Comparison of ENCODE assay signal across 8 mouse cellular contexts in genomic region chr16:21294677-21295411, GRCm38 (mm10).
A peak's percentile ranks its signal among the peaks of the same experiment; 100 is the strongest.
DNase-seq lines count a peak whose midpoint lies in the region; ATAC-seq and TF ChIP-seq lines count a peak whose summit lies in the region.

No protein-coding gene starts in this region.

- H3K4me3 ChIP-seq in forebrain, embryonic 13.5 days = no peak overlapping the region
- H3K4me3 ChIP-seq in forebrain, postnatal 0 days (ENCODE audit: low read depth, low read length) = no peak overlapping the region
- no peak overlapping the region for H3K4me3 ChIP-seq in heart, embryonic 15.5 days
- no peak overlapping the region for H3K4me3 ChIP-seq in limb, embryonic 15.5 days

- WGBS in forebrain, embryonic 13.5 days = 38% methylated on average over 9 of the region's 9 CpGs
- whole genome bisulfite sequencing in forebrain, postnatal 0 days = 34% methylated on average over 9 of the region's 9 CpGs
- WGBS in heart, embryonic 15.5 days = 18% methylated on average over 9 of the region's 9 CpGs
- WGBS in limb, embryonic 15.5 days = 29% methylated on average over 9 of the region's 9 CpGs

- H3K36me3 ChIP-seq in forebrain, embryonic 13.5 days (ENCODE audit: poor library complexity, severe bottlenecking) = no peaks in the 10 kb centered on the region
- H3K36me3 ChIP-seq in forebrain, postnatal 0 days (ENCODE audit: insufficient read depth) = no peaks in the 10 kb centered on the region
- H3K36me3 ChIP-seq in heart, embryonic 15.5 days = no peaks in the 10 kb centered on the region
- H3K36me3 ChIP-seq in limb, embryonic 15.5 days = no peaks in the 10 kb centered on the region

- no peak for DNase-seq in forebrain, postnatal 0 days
- DNase-seq in embryo, embryonic 11 days = peak; percentile 62
- DNase-seq in urinary bladder, postnatal 25 days (ENCODE audit: low spot score) = peak; percentile 36
- no peak for DNase-seq in layer of hippocampus, adult 9-10 months (ENCODE audit: low spot score)
- DNase-seq in layer of hippocampus, adult 11-12 months (ENCODE audit: low spot score) = no peak

- TF ChIP-seq CTCF in forebrain, postnatal 0 days (IDR thresholded peaks at IDR 0.05; ENCODE audit: low read depth) = no peak

- H3K9me3 ChIP-seq in forebrain, embryonic 13.5 days (replicated peaks) = no peaks in the 10 kb centered on the region
- H3K9me3 ChIP-seq in forebrain, postnatal 0 days (ENCODE audit: low read length) = no peaks in the 10 kb centered on the region
- H3K9me3 ChIP-seq in heart, embryonic 15.5 days (replicated peaks) = no peaks in the 10 kb centered on the region
- H3K9me3 ChIP-seq in limb, embryonic 15.5 days = no peaks in the 10 kb centered on the region

- no peak overlapping the region for H3K27ac ChIP-seq in forebrain, embryonic 13.5 days
- H3K27ac ChIP-seq in forebrain, postnatal 0 days (ENCODE audit: low read depth, low read length) = no peak overlapping the region
- H3K27ac ChIP-seq in heart, embryonic 15.5 days = peak overlapping the region; percentile 68
- H3K27ac ChIP-seq in limb, embryonic 15.5 days = peak overlapping the region; percentile 70

- no peak overlapping the region for H3K4me2 ChIP-seq in forebrain, embryonic 13.5 days
- H3K4me2 ChIP-seq in forebrain, postnatal 0 days (ENCODE audit: low read depth) = no peak overlapping the region
- H3K4me2 ChIP-seq in heart, embryonic 15.5 days = peak overlapping the region; percentile 36
- H3K4me2 ChIP-seq in limb, embryonic 15.5 days = no peak overlapping the region

- peaks cover 16% of the 10 kb centered on the region for H3K4me1 ChIP-seq in forebrain, embryonic 13.5 days
- no peaks in the 10 kb centered on the region for H3K4me1 ChIP-seq in forebrain, postnatal 0 days (ENCODE audit: insufficient read depth)
- H3K4me1 ChIP-seq in heart, embryonic 15.5 days (replicated peaks) = peaks cover 43% of the 10 kb centered on the region
- peaks cover 59% of the 10 kb centered on the region for H3K4me1 ChIP-seq in limb, embryonic 15.5 days

- peak; percentile 26; the same call in 1 of the 2 replicates for ATAC-seq in forebrain, embryonic 13.5 days
- no peak for ATAC-seq in forebrain, postnatal 0 days
- ATAC-seq in heart, embryonic 15.5 days (replicated peaks; ENCODE audit: insufficient number of reproducible peaks, insufficient read depth, low FRiP score, low read depth) = peak; percentile 74
- ATAC-seq in limb, embryonic 15.5 days (ENCODE audit: insufficient number of reproducible peaks, low FRiP score, low TSS enrichment, low read depth) = no peak

- H3K9ac ChIP-seq in forebrain, embryonic 13.5 days = no peak overlapping the region
- no peak overlapping the region for H3K9ac ChIP-seq in forebrain, postnatal 0 days
- no peak overlapping the region for H3K9ac ChIP-seq in heart, embryonic 15.5 days
- no peak overlapping the region for H3K9ac ChIP-seq in limb, embryonic 15.5 days

- H3K27me3 ChIP-seq in forebrain, embryonic 13.5 days = peaks cover 11% of the 10 kb centered on the region; the same call in 1 of the 2 replicates
- no peaks in the 10 kb centered on the region for H3K27me3 ChIP-seq in forebrain, postnatal 0 days (ENCODE audit: insufficient read depth, low read length)
- no peaks in the 10 kb centered on the region for H3K27me3 ChIP-seq in heart, embryonic 15.5 days
- H3K27me3 ChIP-seq in limb, embryonic 15.5 days = no peaks in the 10 kb centered on the region

Comparison
In these comparisons a context has a peak if more than half of its experiments do, and no peak if none do; other contexts are left out.
1. ATAC-seq: peak in forebrain, embryonic 13.5 days (single experiment) and heart, embryonic 15.5 days (single experiment); none in forebrain, postnatal 0 days (single experiment) and limb, embryonic 15.5 days (single experiment).
2. H3K27ac ChIP-seq: peak in heart, embryonic 15.5 days (single experiment) and limb, embryonic 15.5 days (single experiment); none in forebrain, embryonic 13.5 days (single experiment) and forebrain, postnatal 0 days (single experiment).
3. DNase-seq: peak in embryo, embryonic 11 days (single experiment) and urinary bladder, postnatal 25 days (single experiment); none in forebrain, postnatal 0 days (single experiment), layer of hippocampus, adult 9-10 months (single experiment) and layer of hippocampus, adult 11-12 months (single experiment).